Mouse (Mus musculus) bone marrow macrophage, adult 2 months (primary cell): Measurements from ENCODE around the gene Gstt2.

ENCODE experiments used
- CTCF ChIP-seq: IDR thresholded peaks from 2 replicates; pipeline ENCODE4 v1.5.1; 2012; ENCODE audit warnings: low read depth, mild to moderate bottlenecking, low read length, moderate library complexity
- POLR2A ChIP-seq: IDR thresholded peaks from 2 replicates; pipeline ENCODE4 v1.6.1; 2012; ENCODE audit warnings: mild to moderate bottlenecking, low read depth, low read length, borderline replicate concordance

GRCm38 (mm10) chr10:75844800-75845199, 7.6 kb upstream of the Gstt2 start:
- TF ChIP-seq CTCF (no peak), POLR2A (no peak)
